Mouse (Mus musculus) lung, adult 2 months (tissue): ENCODE data around the gene Gpc6. TPM values are rescaled to one million over a fixed set of nuclear protein-coding genes. Genes with fewer than 3 reads are reported as not detected.

ENCODE experiments used
- DNase-seq: peaks from one replicate; pipeline ENCODE4 v3.0.0; 2022
- H3K4me1 ChIP-seq: fragments of 200-500 bp; 2 replicates; pipeline ENCODE4 v1.6.1; 2011; ENCODE audit warnings: low read length; ENCODE audit not compliant: control insufficient read depth, insufficient read depth
- H3K4me3 ChIP-seq: fragments of 200-500 bp; replicated peaks from 2 replicates; pipeline ENCODE3; 2011; ENCODE audit warnings: low read depth, mild to moderate bottlenecking, control low read depth, low read length; ENCODE audit errors: extremely low read depth
- CTCF ChIP-seq: fragments of 200-500 bp; IDR thresholded peaks from 2 replicates; pipeline ENCODE4 v1.5.1; 2011; ENCODE audit warnings: mild to moderate bottlenecking, low read length, control low read depth; ENCODE audit not compliant: insufficient read depth
- POLR2A ChIP-seq: fragments of 200-500 bp; IDR thresholded peaks from 2 replicates; pipeline ENCODE4 v1.6.1; 2011; ENCODE audit warnings: low read depth, mild to moderate bottlenecking, control low read depth, low read length, borderline replicate concordance; ENCODE audit errors: extremely low read depth
- WGBS: fragments of 180-500 bp; shearing (Covaris S2); methylation state at CpG from one replicate; pipeline ENCODE4 v1.1.7; 2018; 5-methylcytosine and 5-hydroxymethylcytosine counted together
- polyA plus RNA-seq: library from polyadenylated mRNA; depleted of rRNA; stranded (reverse); fragments of >200 nt; gene quantifications from 2 replicates; pipeline ENCODE4 v1.2.3, GENCODE M21; 2012

Gpc6 gene
- polyA plus RNA-seq, 1 experiment = 2.4 TPM

GRCm38 (mm10) chr14:117520706-117521105 is 595.6 kb downstream of the Gpc6 start:
- TF ChIP-seq POLR2A (no peak), CTCF (no peak)
- Histone ChIP-seq H3K4me3 (no peak overlapping the region), H3K4me1 (no peaks in the 10 kb centered on the region)
- 87% methylated on average over 2 of the region's 2 CpGs for WGBS
- DNase-seq = no peak

DNA sequence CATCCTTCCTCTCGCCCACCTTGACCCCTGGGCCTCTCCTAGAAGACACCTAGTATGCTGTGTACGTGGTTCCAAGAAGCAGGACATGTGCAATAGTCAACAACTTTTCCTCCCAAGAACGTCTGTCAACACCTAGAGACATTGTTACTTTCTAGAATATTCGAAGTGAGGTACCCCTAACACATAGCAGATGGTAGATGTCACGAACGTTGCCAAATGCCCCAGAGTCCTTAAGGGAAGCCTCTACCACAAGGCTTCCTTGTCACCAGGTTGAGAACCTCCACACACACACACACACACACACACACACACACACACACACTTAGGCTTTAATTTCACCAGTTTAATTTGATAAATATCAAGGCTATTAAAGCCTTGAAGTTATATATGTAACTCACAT is 600.0 kb downstream of the Gpc6 start:
- TF ChIP-seq CTCF = no peak
- TF ChIP-seq POLR2A = no peak
- Histone ChIP-seq H3K4me3 (no peak overlapping the region), H3K4me1 (no peaks in the 10 kb centered on the region)
- no peak for DNase-seq
- 75% methylated on average over 6 of the region's 6 CpGs for WGBS

DNA sequence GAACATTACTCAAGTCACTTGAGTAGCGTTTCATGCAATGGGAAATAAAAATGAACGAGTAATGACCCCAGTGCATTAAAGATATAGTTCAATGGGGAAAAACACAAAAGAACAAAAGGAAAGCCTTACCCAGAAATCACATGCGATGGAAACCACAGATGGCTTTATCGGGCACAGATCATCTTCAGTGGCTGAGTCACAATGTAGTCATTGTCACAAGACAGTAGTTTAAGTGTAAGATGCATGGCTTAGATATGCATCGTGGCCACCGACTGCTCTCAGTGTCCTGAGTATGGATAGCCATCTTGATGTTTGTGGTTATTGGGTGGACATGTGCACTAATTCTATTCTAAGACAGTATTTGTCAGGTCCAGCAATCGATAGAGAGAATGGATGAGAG is 601.9 kb downstream of the Gpc6 start:
- WGBS = 92% methylated on average over 7 of the region's 7 CpGs
- DNase-seq = no peak
- no peak for TF ChIP-seq POLR2A
- TF ChIP-seq CTCF = no peak
- Histone ChIP-seq H3K4me1 (no peaks in the 10 kb centered on the region), H3K4me3 (no peak overlapping the region)

GRCm38 (mm10) chr14:117529439-117529838 is 604.3 kb downstream of the Gpc6 start:
- TF ChIP-seq CTCF = no peak
- no peak for TF ChIP-seq POLR2A
- WGBS = 63% methylated on average over 3 of the region's 3 CpGs
- no peak for DNase-seq
- H3K4me3 ChIP-seq = no peak overlapping the region
- no peaks in the 10 kb centered on the region for H3K4me1 ChIP-seq

- H3K4me1 ChIP-seq = no peaks in the 10 kb centered on the region
- TF ChIP-seq POLR2A (no peak), CTCF (no peak)
- H3K4me3 ChIP-seq = no peak overlapping the region
- DNase-seq = no peak
These were observed 627.7 kb downstream of the Gpc6 start for GRCm38 (mm10) chr14:117552776-117553175.

- Histone ChIP-seq H3K4me1 (no peaks in the 10 kb centered on the region), H3K4me3 (no peak overlapping the region)
- no peak for DNase-seq
- WGBS = 68% methylated on average over 7 of the region's 7 CpGs
- TF ChIP-seq CTCF (no peak), POLR2A (no peak)
These were observed 631.7 kb downstream of the Gpc6 start for GRCm38 (mm10) chr14:117556715-117557320.

DNA sequence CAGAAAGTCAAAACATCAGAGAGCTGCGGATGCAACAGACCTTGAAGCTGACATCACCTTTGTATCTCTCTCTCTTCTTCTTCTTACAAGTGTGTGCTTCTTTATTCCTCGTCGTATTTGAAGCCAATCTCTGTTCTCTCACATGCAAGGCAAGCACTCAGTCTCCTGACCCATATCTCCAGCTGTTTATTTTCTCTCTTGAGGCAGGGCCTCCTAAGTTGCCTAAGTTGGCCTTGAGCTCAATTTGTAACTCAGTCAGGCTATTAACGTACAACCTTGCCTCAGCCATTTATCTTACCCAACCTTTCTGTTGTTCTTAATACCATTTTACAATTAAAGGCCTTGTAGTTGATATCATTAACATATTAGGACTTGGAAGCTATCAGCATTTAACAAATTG is 637.0 kb downstream of the Gpc6 start:
- DNase-seq = no peak
- no peak overlapping the region for H3K4me3 ChIP-seq
- H3K4me1 ChIP-seq = no peaks in the 10 kb centered on the region
- TF ChIP-seq POLR2A = no peak
- TF ChIP-seq CTCF = no peak
- WGBS = 71% methylated on average over 4 of the region's 4 CpGs

- H3K4me1 ChIP-seq = no peaks in the 10 kb centered on the region
- WGBS = 85% methylated on average over 4 of the region's 4 CpGs
- no peak for DNase-seq
- H3K4me3 ChIP-seq = no peak overlapping the region
- TF ChIP-seq POLR2A (no peak), CTCF (no peak)
These were observed 644.2 kb downstream of the Gpc6 start for GRCm38 (mm10) chr14:117569278-117569677.

DNA sequence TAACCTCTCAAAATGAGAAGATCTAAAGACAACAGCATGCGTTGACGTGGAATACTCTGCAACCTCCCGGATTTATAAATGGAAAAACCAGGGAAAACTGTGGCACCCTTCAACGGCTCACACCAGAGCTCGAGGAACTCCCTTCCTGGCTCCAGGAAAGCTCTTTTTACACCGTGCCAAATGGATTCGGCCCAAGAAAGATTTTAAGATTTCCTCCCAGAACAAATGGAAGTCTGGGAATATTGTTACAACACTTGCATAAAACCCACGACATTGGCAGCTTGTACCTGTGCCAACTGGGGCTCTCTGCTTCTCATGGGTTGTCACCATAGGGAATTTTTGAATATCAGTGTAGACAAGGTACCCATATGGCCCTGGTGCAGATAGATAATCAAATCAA is 647.1 kb downstream of the Gpc6 start:
- TF ChIP-seq POLR2A (no peak), CTCF (no peak)
- no peak for DNase-seq
- Histone ChIP-seq H3K4me1 (no peaks in the 10 kb centered on the region), H3K4me3 (no peak overlapping the region)
- 40% methylated on average over 8 of the region's 8 CpGs for WGBS

GRCm38 (mm10) chr14:117574216-117574615 is 649.1 kb downstream of the Gpc6 start:
- Histone ChIP-seq H3K4me3 (no peak overlapping the region), H3K4me1 (no peaks in the 10 kb centered on the region)
- DNase-seq = no peak
- 87% methylated on average over 6 of the region's 6 CpGs for WGBS
- TF ChIP-seq CTCF (no peak), POLR2A (no peak)

GRCm38 (mm10) chr14:117581740-117582139 is 656.6 kb downstream of the Gpc6 start:
- no peak overlapping the region for H3K4me3 ChIP-seq
- H3K4me1 ChIP-seq = no peaks in the 10 kb centered on the region
- TF ChIP-seq CTCF = no peak
- TF ChIP-seq POLR2A = no peak
- DNase-seq = no peak
- WGBS = 92% methylated on average over 6 of the region's 6 CpGs

GRCm38 (mm10) chr14:117599758-117600157 is 674.6 kb downstream of the Gpc6 start:
- 76% methylated on average over 5 of the region's 5 CpGs for WGBS
- no peak for DNase-seq
- H3K4me3 ChIP-seq = no peak overlapping the region
- no peaks in the 10 kb centered on the region for H3K4me1 ChIP-seq
- no peak for TF ChIP-seq POLR2A
